Mouse (Mus musculus): ENCODE measurements around the gene Tnfrsf21. TPM values are rescaled to one million over a fixed set of nuclear protein-coding genes. Genes with fewer than 3 reads are reported as not detected.

Tnfrsf21 gene
- 25.4 and 29.1 TPM in 2 replicates for polyA plus RNA-seq (2016; fragmentation: Nextera tagmentation; extraction: Ambion mirVana)

DNA sequence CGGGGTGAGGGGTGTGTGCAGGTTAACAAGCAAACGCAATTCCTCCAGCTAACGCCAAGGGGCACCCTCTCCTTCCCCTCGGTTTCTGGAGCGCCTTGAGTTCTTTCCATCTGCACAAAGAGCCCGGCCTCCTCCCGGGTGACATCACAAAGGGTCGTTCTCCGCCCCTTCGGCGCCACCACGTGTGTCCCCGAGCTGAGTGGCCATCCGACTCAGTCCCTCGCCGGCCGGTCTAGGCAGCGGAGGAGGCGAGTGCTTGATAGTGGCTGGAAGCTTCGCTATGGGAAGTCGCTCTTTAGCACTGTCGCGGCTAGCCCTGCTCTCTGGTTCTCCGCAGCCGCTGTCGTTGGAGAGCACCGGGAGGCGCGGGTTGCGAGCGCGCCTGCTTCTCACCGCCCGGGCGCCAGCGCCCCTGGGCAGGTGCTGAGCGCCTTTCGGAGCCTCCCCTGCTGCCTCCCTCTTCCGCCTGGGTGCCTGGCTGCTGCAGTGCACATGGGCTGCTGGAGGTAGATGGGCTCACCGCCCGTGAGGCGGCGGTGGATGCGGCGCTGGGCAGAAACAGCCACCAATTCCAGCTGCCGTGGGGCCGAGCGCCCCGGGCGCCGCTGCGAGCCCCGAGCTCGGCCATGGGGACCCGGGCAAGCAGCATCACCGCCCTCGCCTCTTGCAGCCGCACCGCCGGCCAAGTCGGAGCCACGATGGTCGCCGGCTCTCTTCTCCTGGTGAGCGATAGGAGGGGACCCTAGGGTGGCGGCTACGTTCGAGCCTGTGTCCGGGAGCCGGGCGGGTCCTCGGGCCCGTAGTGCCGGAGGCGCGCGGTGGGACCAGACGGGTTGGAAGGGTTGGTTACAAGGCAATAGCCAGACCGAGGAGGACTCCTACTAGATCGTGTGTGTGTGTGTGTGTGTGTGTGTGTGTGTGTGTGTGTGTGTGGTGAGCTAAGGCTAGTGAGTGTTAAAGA is at the start of gene Tnfrsf21:
Gene Tnfrsf21, plus strand, starts transcription at position 185 of the 961 bp plus-strand sequence.
- WGBS: under 1% methylated on average over 73 of the region's 80 CpGs
- peak; percentile 94 for DNase-seq (ENCODE audit: low spot score)
- H3K4me1 ChIP-seq: peaks cover 17% of the 10 kb centered on the region

DNA sequence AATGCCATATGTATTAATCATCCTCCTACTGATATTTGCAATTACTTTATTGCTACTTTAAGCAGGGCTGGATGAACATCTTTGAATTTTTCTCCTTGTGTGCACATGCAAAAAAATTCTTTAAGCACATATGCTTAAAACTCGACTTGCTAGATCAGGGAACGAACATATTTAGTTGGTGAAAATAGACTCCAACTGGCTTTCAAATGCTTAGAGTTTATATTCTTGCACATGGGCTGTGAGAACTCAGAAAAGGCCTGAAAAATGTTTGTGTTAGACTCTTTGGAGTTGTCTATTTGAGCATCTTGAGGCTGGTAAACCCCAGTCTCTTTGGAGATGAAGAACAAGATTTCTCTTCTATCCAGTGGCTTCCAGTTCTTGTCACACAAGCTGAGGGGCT is 48.2 kb upstream of the Tnfrsf21 start:
- WGBS: 84% methylated on average over 2 of the region's 2 CpGs
- no peak for DNase-seq (ENCODE audit: low spot score)
- Histone ChIP-seq H3K4me1 (no peaks in the 10 kb centered on the region), H3K9me3 (replicated peaks) (no peaks in the 10 kb centered on the region), H3K4me3 (no peak overlapping the region), H3K36me3 (no peaks in the 10 kb centered on the region), H3K27ac (replicated peaks) (no peak overlapping the region), H3K27me3 (ENCODE audit: low read depth, poor library complexity, severe bottlenecking) (no peaks in the 10 kb centered on the region)

More for the DNA sequence above, at the start of gene Tnfrsf21:
- peak within 1 kb of the TSS; percentile 94 for H3K27ac ChIP-seq (replicated peaks)
- H3K36me3 ChIP-seq: peaks cover 14% of the 10 kb centered on the region
- no peaks in the 10 kb centered on the region for H3K9me3 ChIP-seq (replicated peaks)
- H3K4me3 ChIP-seq: peak within 1 kb of the TSS; percentile 90
- H3K27me3 ChIP-seq (ENCODE audit: low read depth, poor library complexity, severe bottlenecking): no peaks in the 10 kb centered on the region

DNA sequence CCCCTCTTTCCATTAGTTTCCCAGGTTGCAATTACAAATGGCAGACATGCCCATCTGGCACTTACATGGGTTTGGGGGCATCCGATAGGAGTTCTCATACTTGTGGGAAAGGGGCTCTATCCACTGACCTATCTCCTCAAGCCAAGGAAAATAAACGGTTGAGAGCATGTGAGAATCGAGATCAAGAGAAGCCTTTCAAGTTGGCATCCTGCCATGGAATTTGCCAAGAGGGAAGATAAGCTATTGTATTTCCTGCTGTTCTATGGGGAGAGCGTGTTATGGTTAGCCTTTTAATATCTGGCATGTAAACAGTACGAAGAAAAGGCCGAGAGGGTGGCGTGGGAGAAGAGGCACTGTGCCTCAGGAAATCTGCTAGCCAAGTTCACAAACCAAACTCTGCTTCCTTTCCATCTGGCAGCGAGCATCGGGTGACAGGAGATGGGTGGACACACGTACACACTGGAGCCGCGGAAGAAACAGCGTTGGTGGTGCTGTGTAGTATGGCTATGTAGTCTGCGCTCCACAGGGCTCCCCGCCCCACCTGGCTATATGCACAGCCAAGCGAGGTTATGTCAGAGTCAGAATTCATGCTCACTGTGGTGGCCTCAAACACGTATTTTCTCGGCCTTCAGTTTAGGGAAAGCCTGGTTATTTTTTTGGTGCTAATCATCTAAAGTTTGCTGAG is 40.9 kb upstream of the Tnfrsf21 start:
- 90% methylated on average over 18 of the region's 18 CpGs for WGBS
- H3K9me3 ChIP-seq (replicated peaks): no peaks in the 10 kb centered on the region
- no peak overlapping the region for H3K4me3 ChIP-seq
- DNase-seq (ENCODE audit: low spot score): no peak
- H3K27ac ChIP-seq (replicated peaks): no peak overlapping the region
- peaks cover 3% of the 10 kb centered on the region for H3K4me1 ChIP-seq
- H3K36me3 ChIP-seq: no peaks in the 10 kb centered on the region
- H3K27me3 ChIP-seq (ENCODE audit: low read depth, poor library complexity, severe bottlenecking): no peaks in the 10 kb centered on the region

DNA sequence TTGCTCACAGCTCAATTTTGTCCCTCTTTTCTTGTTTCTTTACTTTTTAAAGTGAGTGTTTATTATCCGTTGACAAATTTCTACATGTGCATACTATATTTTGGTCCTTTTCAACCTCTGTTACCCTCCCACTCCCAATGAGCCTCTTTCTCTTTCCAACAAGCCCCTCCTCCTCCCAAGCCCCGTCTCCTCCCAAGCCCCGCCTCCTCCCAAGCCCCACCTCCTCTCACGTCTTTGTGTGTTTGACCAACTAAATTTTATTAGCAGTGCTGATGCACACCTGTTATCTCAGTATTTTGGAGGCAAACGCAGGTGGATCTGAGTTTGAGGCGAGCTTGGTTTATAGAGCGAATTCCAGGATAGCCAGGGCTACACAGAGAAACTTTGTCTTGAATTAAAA is 38.6 kb upstream of the Tnfrsf21 start:
- no peaks in the 10 kb centered on the region for H3K27me3 ChIP-seq (ENCODE audit: low read depth, poor library complexity, severe bottlenecking)
- no peaks in the 10 kb centered on the region for H3K9me3 ChIP-seq (replicated peaks)
- no peak overlapping the region for H3K4me3 ChIP-seq
- no peak for DNase-seq (ENCODE audit: low spot score)
- peaks cover 3% of the 10 kb centered on the region for H3K4me1 ChIP-seq
- H3K27ac ChIP-seq (replicated peaks): no peak overlapping the region
- H3K36me3 ChIP-seq: no peaks in the 10 kb centered on the region
- WGBS: 78% methylated on average over 7 of the region's 7 CpGs

DNA sequence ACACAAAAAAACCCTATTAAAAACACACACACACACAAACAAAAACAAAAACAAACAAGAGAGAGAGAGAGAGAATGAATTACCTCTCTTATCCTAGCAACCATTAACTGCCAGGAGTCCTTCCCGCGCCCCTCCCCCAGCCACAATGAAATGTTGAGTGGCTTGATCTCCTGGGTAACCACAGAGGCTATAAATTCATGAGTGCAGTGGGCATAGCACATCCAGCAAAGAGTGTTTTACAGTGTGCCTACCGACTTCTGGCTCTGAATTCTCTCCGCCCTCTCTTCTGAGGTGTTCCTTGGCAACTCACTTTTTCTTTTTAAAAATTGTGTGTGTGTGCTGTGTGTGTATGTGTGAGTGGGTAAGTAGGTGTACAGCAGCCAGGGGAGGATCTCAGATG is 38.0 kb upstream of the Tnfrsf21 start:
- Histone ChIP-seq H3K27ac (replicated peaks) (no peak overlapping the region), H3K9me3 (replicated peaks) (no peaks in the 10 kb centered on the region), H3K27me3 (ENCODE audit: low read depth, poor library complexity, severe bottlenecking) (no peaks in the 10 kb centered on the region), H3K4me1 (peaks cover 3% of the 10 kb centered on the region), H3K36me3 (no peaks in the 10 kb centered on the region), H3K4me3 (no peak overlapping the region)
- DNase-seq (ENCODE audit: low spot score): no peak
- WGBS: 85% methylated on average over 4 of the region's 4 CpGs

DNA sequence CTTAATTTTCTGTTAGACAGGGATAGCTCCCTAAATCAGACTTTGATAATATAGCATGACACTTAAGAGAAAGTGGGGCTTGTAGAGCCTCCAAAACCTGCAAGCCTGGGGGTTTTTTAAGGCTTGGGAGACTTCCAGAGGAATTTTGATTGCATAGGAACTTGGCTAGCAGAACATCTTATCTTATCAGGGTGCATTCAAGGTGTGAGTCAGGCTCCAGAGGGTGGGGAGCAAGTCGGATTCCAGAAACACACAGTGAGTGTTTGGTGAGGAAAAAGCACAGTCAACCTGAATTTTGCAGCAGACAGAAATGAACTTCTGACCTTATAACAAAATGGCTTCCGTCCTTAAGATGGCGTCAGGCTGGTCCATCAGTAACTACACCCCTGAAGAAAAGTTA is 34.5 kb upstream of the Tnfrsf21 start:
- no peaks in the 10 kb centered on the region for H3K36me3 ChIP-seq
- H3K27ac ChIP-seq (replicated peaks): no peak overlapping the region
- no peak for DNase-seq (ENCODE audit: low spot score)
- H3K27me3 ChIP-seq (ENCODE audit: low read depth, poor library complexity, severe bottlenecking): no peaks in the 10 kb centered on the region
- H3K4me1 ChIP-seq: peaks cover 3% of the 10 kb centered on the region
- WGBS: 79% methylated on average over 3 of the region's 3 CpGs
- H3K4me3 ChIP-seq: no peak overlapping the region
- no peaks in the 10 kb centered on the region for H3K9me3 ChIP-seq (replicated peaks)

DNA sequence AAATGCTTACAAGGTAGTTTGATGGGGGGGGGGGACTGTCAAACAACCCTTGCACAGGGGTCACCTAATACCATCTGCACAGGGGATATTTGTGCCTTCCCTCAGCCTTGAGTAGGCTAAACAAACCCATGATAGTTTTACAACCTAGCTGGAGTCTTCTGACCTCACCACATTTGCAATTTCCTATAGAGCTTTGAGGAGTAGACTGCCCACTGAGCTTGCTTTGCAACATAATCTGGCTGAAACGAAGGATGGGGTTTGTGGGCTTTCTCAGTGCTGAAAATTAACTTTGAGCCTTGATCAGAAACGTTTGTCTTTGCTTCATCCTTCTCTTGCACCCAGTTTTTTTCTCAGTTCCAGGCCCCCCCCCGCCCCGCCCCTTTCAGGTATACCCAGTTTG is 33.8 kb upstream of the Tnfrsf21 start:
- Histone ChIP-seq H3K4me1 (peaks cover 3% of the 10 kb centered on the region), H3K36me3 (no peaks in the 10 kb centered on the region), H3K4me3 (no peak overlapping the region), H3K27ac (replicated peaks) (no peak overlapping the region), H3K9me3 (replicated peaks) (no peaks in the 10 kb centered on the region), H3K27me3 (ENCODE audit: low read depth, poor library complexity, severe bottlenecking) (no peaks in the 10 kb centered on the region)
- 57% methylated on average over 4 of the region's 4 CpGs for WGBS
- DNase-seq (ENCODE audit: low spot score): no peak

DNA sequence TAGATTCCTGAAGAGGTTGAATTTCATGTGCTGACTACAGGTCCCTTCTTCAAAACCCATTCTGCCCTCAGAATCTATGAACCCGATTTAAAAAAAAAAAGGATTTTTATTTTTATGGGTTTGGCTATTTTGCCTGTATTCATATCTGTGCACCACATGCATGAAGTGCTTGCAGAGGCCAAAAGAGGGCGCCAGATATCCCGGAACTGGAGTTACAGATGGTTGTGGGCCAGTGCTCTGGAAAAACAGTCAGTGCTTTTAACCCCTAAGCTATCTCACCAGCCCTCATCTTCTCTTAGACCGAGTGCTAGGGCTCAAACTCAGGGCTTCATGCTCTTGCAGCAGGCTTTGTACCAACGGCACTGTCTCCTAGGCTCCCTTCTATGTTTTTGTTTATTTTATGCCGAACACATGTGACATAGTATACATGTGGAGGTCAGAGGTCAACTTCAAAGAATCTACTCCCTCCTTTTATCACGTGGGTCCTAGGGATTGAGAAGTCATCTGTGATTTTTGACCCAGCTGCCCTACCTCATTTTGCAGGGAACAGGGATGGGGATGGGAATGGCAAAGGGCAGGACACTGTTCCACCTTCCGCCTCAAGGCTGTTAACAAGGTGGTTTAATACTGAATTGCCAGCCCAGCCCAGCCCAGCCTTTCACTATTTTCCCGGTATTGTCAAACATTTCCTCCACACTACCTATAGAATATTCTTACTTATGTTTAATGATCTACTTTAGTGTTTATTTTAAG is 30.3 kb upstream of the Tnfrsf21 start:
- WGBS: 60% methylated on average over 9 of the region's 9 CpGs

DNA sequence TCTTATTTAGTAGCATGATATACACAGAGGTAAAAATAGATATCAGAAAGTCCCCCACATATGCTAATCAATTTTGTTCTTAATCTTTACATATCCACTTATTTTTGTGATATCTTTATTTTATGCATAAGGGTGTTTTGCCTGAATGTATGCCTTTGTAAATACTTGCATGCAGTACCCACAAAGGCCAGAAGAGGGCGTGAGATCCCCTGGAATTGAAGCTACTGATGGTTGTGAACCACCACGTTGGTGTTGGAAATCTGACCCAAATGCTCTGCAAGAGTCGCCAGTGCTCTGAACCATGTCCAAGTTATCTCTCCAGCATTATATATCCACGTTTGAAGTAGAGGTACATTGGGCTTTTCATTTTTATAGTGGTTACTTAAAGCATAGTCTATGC is 28.7 kb upstream of the Tnfrsf21 start:
- no peak overlapping the region for H3K4me3 ChIP-seq
- H3K4me1 ChIP-seq: no peaks in the 10 kb centered on the region
- H3K9me3 ChIP-seq (replicated peaks): no peaks in the 10 kb centered on the region
- DNase-seq (ENCODE audit: low spot score): no peak
- H3K36me3 ChIP-seq: no peaks in the 10 kb centered on the region
- H3K27ac ChIP-seq (replicated peaks): no peak overlapping the region
- no peaks in the 10 kb centered on the region for H3K27me3 ChIP-seq (ENCODE audit: low read depth, poor library complexity, severe bottlenecking)
- WGBS: 28% methylated on average over 4 of the region's 4 CpGs

More for the DNA sequence above, 30.3 kb upstream of the Tnfrsf21 start:
- Histone ChIP-seq H3K36me3 (no peaks in the 10 kb centered on the region), H3K27me3 (ENCODE audit: low read depth, poor library complexity, severe bottlenecking) (no peaks in the 10 kb centered on the region), H3K4me1 (no peaks in the 10 kb centered on the region), H3K9me3 (replicated peaks) (no peaks in the 10 kb centered on the region), H3K4me3 (no peak overlapping the region), H3K27ac (replicated peaks) (no peak overlapping the region)
- DNase-seq (ENCODE audit: low spot score): no peak

DNA sequence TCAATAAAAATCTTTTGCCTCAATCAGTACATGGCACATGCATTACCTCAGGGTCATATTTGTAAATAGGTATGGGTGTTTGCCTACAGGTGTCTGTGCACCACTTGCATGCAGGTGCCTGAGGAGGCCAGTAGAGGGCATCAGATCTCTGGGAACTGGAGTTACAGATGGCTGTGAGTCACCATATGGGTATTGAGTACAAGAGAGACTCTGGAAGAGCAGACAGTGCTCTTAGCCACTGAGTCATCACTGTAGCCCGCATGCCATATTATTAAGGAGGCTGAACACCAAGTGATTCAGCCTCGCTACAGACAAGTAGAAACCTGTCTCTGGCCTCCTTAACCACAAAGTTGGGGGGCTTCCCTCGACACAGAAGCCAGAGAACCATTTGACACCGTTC is 26.4 kb upstream of the Tnfrsf21 start:
- Histone ChIP-seq H3K4me3 (no peak overlapping the region), H3K27ac (replicated peaks) (no peak overlapping the region), H3K36me3 (no peaks in the 10 kb centered on the region), H3K4me1 (no peaks in the 10 kb centered on the region), H3K9me3 (replicated peaks) (no peaks in the 10 kb centered on the region), H3K27me3 (ENCODE audit: low read depth, poor library complexity, severe bottlenecking) (no peaks in the 10 kb centered on the region)
- WGBS: 90% methylated on average over 4 of the region's 4 CpGs
- no peak for DNase-seq (ENCODE audit: low spot score)

DNA sequence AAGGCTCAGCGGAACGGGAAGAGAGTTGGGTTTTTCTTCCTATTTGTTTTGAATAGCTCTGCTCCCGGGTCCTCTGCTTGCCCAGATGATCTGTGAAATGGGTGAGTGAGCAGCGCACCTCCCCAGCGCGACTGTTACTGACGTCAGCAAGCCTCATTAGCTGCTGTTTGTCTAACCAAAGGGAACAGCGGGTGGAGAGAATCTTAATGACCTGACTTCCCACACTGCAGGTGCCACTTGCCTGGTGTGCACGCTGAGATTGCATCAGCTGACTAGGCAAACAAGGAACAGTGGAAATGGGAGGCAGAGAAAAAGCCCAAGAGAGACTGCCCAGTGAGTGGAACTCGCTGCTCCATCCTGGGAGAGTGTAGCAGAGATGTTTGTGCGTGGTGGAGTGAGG is 25.2 kb upstream of the Tnfrsf21 start:
- Histone ChIP-seq H3K27me3 (ENCODE audit: low read depth, poor library complexity, severe bottlenecking) (no peaks in the 10 kb centered on the region), H3K36me3 (no peaks in the 10 kb centered on the region), H3K4me1 (no peaks in the 10 kb centered on the region), H3K9me3 (replicated peaks) (no peaks in the 10 kb centered on the region), H3K4me3 (no peak overlapping the region), H3K27ac (replicated peaks) (no peak overlapping the region)
- WGBS: 63% methylated on average over 11 of the region's 11 CpGs
- DNase-seq (ENCODE audit: low spot score): no peak

DNA sequence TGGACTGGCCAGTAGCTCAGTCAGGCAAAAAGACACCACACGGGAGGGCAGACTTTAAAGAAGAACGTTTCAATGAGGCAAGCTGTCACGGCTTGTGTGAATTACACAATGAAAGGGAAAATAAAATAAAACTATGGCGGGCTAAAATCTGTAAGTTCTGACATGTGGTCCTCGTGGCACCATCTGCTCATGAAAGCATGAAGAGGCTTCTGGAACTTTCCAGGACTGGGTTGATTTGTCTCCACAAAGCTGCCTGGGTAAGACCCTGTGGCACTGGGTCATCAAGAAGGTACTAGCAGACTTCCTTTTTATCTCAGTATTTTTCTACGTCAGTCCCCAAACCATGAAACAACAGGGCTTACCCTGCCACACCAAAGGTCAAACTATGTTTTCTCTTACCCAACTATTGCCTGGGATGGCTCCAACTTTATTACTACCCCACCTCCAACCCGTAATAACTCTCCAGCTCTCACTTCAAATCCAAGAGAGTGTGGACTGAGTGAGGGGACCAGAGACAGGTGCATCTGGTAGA is 16.8 kb upstream of the Tnfrsf21 start:
- no peaks in the 10 kb centered on the region for H3K9me3 ChIP-seq (replicated peaks)
- H3K4me1 ChIP-seq: no peaks in the 10 kb centered on the region
- 84% methylated on average over 7 of the region's 7 CpGs for WGBS
- H3K36me3 ChIP-seq: no peaks in the 10 kb centered on the region
- no peak for DNase-seq (ENCODE audit: low spot score)
- no peaks in the 10 kb centered on the region for H3K27me3 ChIP-seq (ENCODE audit: low read depth, poor library complexity, severe bottlenecking)
- H3K4me3 ChIP-seq: no peak overlapping the region
- H3K27ac ChIP-seq (replicated peaks): no peak overlapping the region

Data from midbrain, embryonic 10.5 days (tissue).